Mouse (Mus musculus): Measurements from ENCODE around the gene Cacnb1. TPM values are rescaled to one million over a fixed set of nuclear protein-coding genes. Genes with fewer than 3 reads are reported as not detected.

Cacnb1 gene
- total and polyA plus RNA-seq, 3 experiments: 0.36 to 0.55 TPM; not detected in 1

- H3K27me3 ChIP-seq (replicated peaks): no peaks in the 10 kb centered on the region
- dilution Hi-C loops (cut with MboI; ENCODE audit: extremely low pct_ligation_motif_present, extremely low pct_unique_long_range_greater_than_20kb, low sequenced_read_pairs) (no loop called here), in situ Hi-C loops (cut with MboI; ENCODE audit: low pct_ligation_motif_present, low pct_unique_long_range_greater_than_20kb, low sequenced_read_pairs) (no loop called here)
- peaks cover 14 to 40% of the 10 kb centered on the region in 2 experiments for H3K4me1 ChIP-seq (ENCODE audit: control insufficient read depth in 1 of 2, insufficient read depth in 2 of 2)
- peaks cover 3% of the 10 kb centered on the region for H3K9me3 ChIP-seq (replicated peaks; ENCODE audit: low read length)
- no peak overlapping the region for H3K4me2 ChIP-seq (ENCODE audit: insufficient read depth, low read depth, poor library complexity, severe bottlenecking)
- no peak overlapping the region for H3K27ac ChIP-seq (ENCODE audit: insufficient read depth, low read depth)
- H3K9ac ChIP-seq (ENCODE audit: insufficient read depth, low read depth): no peak overlapping the region
- no peak overlapping the region for H3K4me3 ChIP-seq (replicated peaks in 1 of 3; ENCODE audit: low read depth in 2 of 3, low read length in 2 of 3, poor library complexity in 1 of 3)
- H3K79me2 ChIP-seq (replicated peaks; ENCODE audit: control insufficient read depth, extremely low read depth, insufficient read depth, poor library complexity, severe bottlenecking): no peaks in the 10 kb centered on the region
- H3K36me3 ChIP-seq (replicated peaks in 1 of 2; ENCODE audit: control insufficient read depth in 1 of 2, insufficient read depth in 1 of 2, low read length in 1 of 2): no peaks in the 10 kb centered on the region
- DNase-seq (ENCODE audit: extremely low read depth): peak; percentile 43
- TF ChIP-seq MEF2A (IDR thresholded peaks at IDR 0.05; ENCODE audit: borderline replicate concordance, low read depth, low read length): no peak
- TF ChIP-seq POLR2AphosphoS2 (IDR thresholded peaks at IDR 0.05; ENCODE audit: low read depth, low read length): no peak
- no peak for TF ChIP-seq E2F4 (IDR thresholded peaks at IDR 0.05; ENCODE audit: insufficient replicate concordance, low read depth, low read length)
- no peak for TF ChIP-seq USF1 (IDR thresholded peaks at IDR 0.05; ENCODE audit: low read depth, low read length)
- TF ChIP-seq CTCF (conservative IDR thresholded peaks at IDR 0.05 in 1 of 2, IDR thresholded peaks at IDR 0.05 in 1 of 2; ENCODE audit: low read depth in 2 of 2, low read length in 2 of 2): peak; percentile 22 to 60; a peak in 2 of 4 replicates
- no peak for TF ChIP-seq UBTF (IDR thresholded peaks at IDR 0.05; ENCODE audit: low read depth, low read length)
- TF ChIP-seq MAZ (IDR thresholded peaks at IDR 0.05; ENCODE audit: low read depth, low read length): no peak
- TF ChIP-seq ZMIZ1 (IDR thresholded peaks at IDR 0.05; ENCODE audit: low read depth, low read length): no peak
- TF ChIP-seq RAD21 (IDR thresholded peaks at IDR 0.05; ENCODE audit: low read depth, low read length): peak; percentile 15
- TF ChIP-seq EP300 (IDR thresholded peaks at IDR 0.05; ENCODE audit: low read length): no peak
- TF ChIP-seq KAT2A (IDR thresholded peaks at IDR 0.05; ENCODE audit: insufficient replicate concordance, low read length): no peak
Measured at GRCm38 (mm10) chr11:98045596-98045995, 22.8 kb upstream of the Cacnb1 start.

- H3K4me3 ChIP-seq (replicated peaks in 1 of 3; ENCODE audit: low read depth in 2 of 3, low read length in 2 of 3, poor library complexity in 1 of 3): no peak overlapping the region
- H3K79me2 ChIP-seq (replicated peaks; ENCODE audit: control insufficient read depth, extremely low read depth, insufficient read depth, poor library complexity, severe bottlenecking): no peaks in the 10 kb centered on the region
- no peak overlapping the region for H3K9ac ChIP-seq (ENCODE audit: insufficient read depth, low read depth)
- TF ChIP-seq CTCF (conservative IDR thresholded peaks at IDR 0.05 in 1 of 2, IDR thresholded peaks at IDR 0.05 in 1 of 2; ENCODE audit: low read depth in 2 of 2, low read length in 2 of 2) (no peak), ZNF384 (IDR thresholded peaks at IDR 0.05; ENCODE audit: low read depth, low read length) (no peak), ZKSCAN1 (IDR thresholded peaks at IDR 0.05; ENCODE audit: borderline replicate concordance, low read depth, low read length) (no peak), TCF12 (IDR thresholded peaks at IDR 0.05; ENCODE audit: low read depth, low read length) (no peak), SMC3 (IDR thresholded peaks at IDR 0.05; ENCODE audit: low read depth, low read length) (no peak), EP300 (IDR thresholded peaks at IDR 0.05; ENCODE audit: low read length) (no peak), POLR2AphosphoS2 (IDR thresholded peaks at IDR 0.05; ENCODE audit: low read depth, low read length) (no peak), MEF2A (IDR thresholded peaks at IDR 0.05; ENCODE audit: borderline replicate concordance, low read depth, low read length) (no peak), TBP (conservative IDR thresholded peaks at IDR 0.05; ENCODE audit: low read depth, low read length) (no peak), RAD21 (IDR thresholded peaks at IDR 0.05; ENCODE audit: low read depth, low read length) (no peak)
- no peak overlapping the region for H3K27ac ChIP-seq (ENCODE audit: insufficient read depth, low read depth)
- no peaks in the 10 kb centered on the region for H3K36me3 ChIP-seq (replicated peaks in 1 of 2; ENCODE audit: control insufficient read depth in 1 of 2, insufficient read depth in 1 of 2, low read length in 1 of 2)
- no peak for DNase-seq (ENCODE audit: extremely low read depth)
- H3K4me2 ChIP-seq (ENCODE audit: insufficient read depth, low read depth, poor library complexity, severe bottlenecking): no peak overlapping the region
- dilution Hi-C loops (cut with MboI; ENCODE audit: extremely low pct_ligation_motif_present, extremely low pct_unique_long_range_greater_than_20kb, low sequenced_read_pairs) (no loop called here), in situ Hi-C loops (cut with MboI; ENCODE audit: low pct_ligation_motif_present, low pct_unique_long_range_greater_than_20kb, low sequenced_read_pairs) (no loop called here)
- peaks cover 3% of the 10 kb centered on the region for H3K9me3 ChIP-seq (replicated peaks; ENCODE audit: low read length)
- H3K4me1 ChIP-seq (ENCODE audit: control insufficient read depth in 1 of 2, insufficient read depth in 2 of 2): peaks cover under 1 to 25% of the 10 kb centered on the region in 2 experiments; a peak in 3 of 4 replicates
- H3K27me3 ChIP-seq (replicated peaks): no peaks in the 10 kb centered on the region
Measured at GRCm38 (mm10) chr11:98044074-98044473, 21.2 kb upstream of the Cacnb1 start.
